Mouse (Mus musculus): ENCODE data around the gene Ubqln1. TPM values are rescaled to one million over a fixed set of nuclear protein-coding genes. Genes with fewer than 3 reads are reported as not detected.

The Ubqln1 gene
- polyA plus RNA-seq, 1 experiment from 2014 or later, result 184 TPM

DNA sequence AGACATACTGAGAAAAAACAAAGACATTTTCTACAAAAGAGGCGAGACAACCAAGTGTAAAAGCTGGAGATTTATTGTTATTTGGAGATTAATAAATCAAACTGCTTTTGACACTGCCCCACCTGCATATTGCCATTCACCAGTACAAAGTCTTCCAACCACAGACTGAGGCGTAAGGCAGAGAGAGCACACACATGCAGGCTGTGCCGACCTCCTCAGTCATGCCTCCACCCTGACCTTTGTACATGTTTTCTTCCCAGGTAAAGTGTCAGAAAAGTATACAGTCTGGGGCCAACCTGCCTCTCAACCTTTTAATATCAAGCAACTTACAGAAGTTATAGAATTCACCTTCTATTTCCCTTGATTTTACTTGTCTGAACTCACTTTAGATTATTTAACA, 39.3 kb downstream of the Ubqln1 start:
- peaks cover 58% of the 10 kb centered on the region for H3K36me3 ChIP-seq
- no peaks in the 10 kb centered on the region for H3K4me1 ChIP-seq
- H3K4me3 ChIP-seq, result no peak overlapping the region
- no peak overlapping the region for H3K9ac ChIP-seq
- H3K27ac ChIP-seq, result no peak overlapping the region
- WGBS, result 85% methylated on average over 3 of the region's 3 CpGs
- no peaks in the 10 kb centered on the region for H3K27me3 ChIP-seq (replicated peaks)
- no peak for ATAC-seq (ENCODE audit: low FRiP score, low read depth)
- no peak overlapping the region for H3K4me2 ChIP-seq (replicated peaks)
- H3K9me3 ChIP-seq, result no peaks in the 10 kb centered on the region

DNA sequence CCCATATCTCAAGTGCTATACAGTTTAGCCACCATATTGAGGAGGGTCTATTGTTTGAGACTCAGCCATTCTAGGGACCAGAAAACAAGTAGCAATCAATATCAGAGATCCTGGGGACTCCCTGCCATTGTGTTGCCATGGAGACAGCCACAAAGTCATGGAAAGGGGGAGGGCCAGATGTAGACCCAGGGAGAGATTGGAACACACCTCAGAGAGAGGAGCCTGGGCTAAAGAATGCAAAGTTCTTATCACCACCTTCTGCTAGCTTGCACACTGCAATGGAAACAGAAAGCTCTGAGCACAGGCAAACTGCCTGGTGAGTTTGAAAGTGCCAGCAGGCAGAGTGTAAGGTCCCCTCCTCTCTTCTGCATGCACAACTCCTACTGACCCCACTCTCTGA, 47.3 kb downstream of the Ubqln1 start:
- no peak for ATAC-seq (ENCODE audit: low FRiP score, low read depth)
- Histone ChIP-seq H3K9me3 (0 out of 2 replicates have a peak, but pooled peaks cover 6% of the 10 kb centered on the region), H3K27ac (no peak overlapping the region), H3K4me2 (replicated peaks) (no peak overlapping the region), H3K36me3 (peaks cover 17% of the 10 kb centered on the region), H3K9ac (no peak overlapping the region), H3K4me1 (no peaks in the 10 kb centered on the region), H3K27me3 (replicated peaks) (no peaks in the 10 kb centered on the region), H3K4me3 (no peak overlapping the region)

DNA sequence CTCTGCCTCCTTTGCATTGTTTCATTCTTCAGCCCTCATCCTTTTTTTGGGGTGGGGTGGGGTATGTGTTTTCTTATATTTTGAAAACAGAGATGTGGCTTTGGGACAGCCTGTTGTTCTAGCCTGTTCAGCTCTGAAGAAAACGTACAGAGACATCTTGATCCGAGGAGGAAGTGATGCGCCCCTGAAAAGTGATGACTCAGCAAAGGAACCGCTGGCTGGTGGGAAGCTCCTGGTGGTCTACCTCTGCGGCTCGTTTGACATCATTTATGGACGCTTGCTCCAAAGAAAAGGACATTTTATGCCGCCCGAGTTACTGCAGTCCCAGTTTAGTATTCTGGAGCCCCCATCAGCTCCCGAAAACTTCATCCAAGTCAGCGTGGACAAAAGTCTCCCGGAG, 52.1 kb downstream of the Ubqln1 start:
- Histone ChIP-seq H3K27me3 (replicated peaks) (no peaks in the 10 kb centered on the region), H3K9ac (no peak overlapping the region), H3K36me3 (peaks cover 43% of the 10 kb centered on the region), H3K4me1 (no peaks in the 10 kb centered on the region), H3K27ac (no peak overlapping the region), H3K9me3 (peaks cover 12% of the 10 kb centered on the region), H3K4me3 (no peak overlapping the region), H3K4me2 (replicated peaks) (no peak overlapping the region)
- WGBS, result 93% methylated on average over 12 of the region's 12 CpGs
- no peak for ATAC-seq (ENCODE audit: low FRiP score, low read depth)

DNA sequence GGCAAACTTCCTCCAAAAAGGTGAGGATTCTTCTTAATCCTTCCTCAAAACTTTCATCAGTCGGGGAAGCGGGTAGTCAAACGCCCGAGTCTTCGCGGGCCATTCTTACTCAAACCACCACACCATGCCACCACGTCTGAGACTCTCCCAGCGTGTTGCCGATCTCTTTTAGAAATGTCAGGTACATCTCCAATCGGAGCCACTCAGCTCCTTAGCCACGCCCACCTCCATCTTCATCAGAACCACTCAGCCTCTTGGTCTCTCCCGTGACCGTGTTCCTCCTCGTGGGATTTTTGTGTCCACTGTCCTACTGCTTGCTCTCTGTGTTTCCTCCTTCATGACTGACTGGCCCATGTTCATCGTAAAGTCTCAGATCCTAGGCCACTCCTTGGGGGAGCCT, 54.7 kb downstream of the Ubqln1 start:
- H3K4me3 ChIP-seq, result no peak overlapping the region
- H3K4me1 ChIP-seq, result peaks cover 5% of the 10 kb centered on the region; the same call in 1 of the 2 replicates
- no peak overlapping the region for H3K9ac ChIP-seq

DNA sequence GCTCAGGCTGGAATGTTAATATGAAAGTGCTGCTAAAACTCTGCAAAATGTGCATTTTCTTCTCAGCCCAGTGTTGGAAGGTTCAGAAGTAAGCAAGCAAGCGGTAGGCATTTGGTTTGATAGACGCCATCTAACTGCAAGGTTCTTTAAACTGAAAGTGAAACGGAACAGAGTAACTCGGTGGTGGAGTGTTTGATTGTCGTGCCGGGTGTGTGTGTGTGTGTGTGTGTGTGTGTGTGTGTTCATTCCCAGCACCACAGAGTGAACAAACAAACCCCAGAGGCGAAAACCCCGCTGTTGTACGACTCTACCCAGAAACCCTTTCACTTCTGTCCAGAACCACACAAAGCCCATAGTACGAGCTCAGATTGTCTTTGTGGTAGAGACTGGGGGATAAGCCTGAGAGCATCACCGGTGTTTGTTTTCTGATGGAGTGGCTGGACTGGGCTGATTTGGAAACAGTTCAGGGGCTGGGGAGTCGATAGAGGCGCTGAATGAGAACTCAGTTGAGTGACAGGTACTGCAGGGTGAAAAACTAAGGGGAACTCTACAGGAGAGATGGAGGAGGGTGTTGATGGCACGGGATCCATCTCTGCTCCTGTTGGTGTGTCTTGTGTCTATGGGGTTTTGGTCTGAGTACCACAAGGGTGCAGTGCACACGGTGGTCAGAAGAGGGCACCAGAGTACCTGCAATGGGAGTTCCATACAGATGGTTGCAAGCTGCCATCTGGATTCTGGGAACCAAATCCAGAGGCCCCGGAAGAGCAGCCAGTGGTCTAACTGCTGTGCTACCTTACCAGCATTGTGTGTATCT, 57.1 kb downstream of the Ubqln1 start:
- H3K27me3 ChIP-seq (replicated peaks), result no peaks in the 10 kb centered on the region
- 14% methylated on average over 16 of the region's 16 CpGs for WGBS
- H3K4me2 ChIP-seq (replicated peaks), result peak overlapping the region; percentile 82
- H3K36me3 ChIP-seq, result peaks cover 32% of the 10 kb centered on the region
- peaks cover 5% of the 10 kb centered on the region; the same call in 1 of the 2 replicates for H3K4me1 ChIP-seq
- H3K4me3 ChIP-seq, result peak overlapping the region; percentile 82
- peak overlapping the region; percentile 86 for H3K9ac ChIP-seq
- peak; percentile 35 for ATAC-seq (ENCODE audit: low FRiP score, low read depth)
- peaks cover 6% of the 10 kb centered on the region for H3K9me3 ChIP-seq
- no peak overlapping the region for H3K27ac ChIP-seq

More for the DNA sequence above, 54.7 kb downstream of the Ubqln1 start:
- no peak overlapping the region for H3K4me2 ChIP-seq (replicated peaks)
- no peak for ATAC-seq (ENCODE audit: low FRiP score, low read depth)
- H3K36me3 ChIP-seq, result peaks cover 42% of the 10 kb centered on the region
- no peak overlapping the region for H3K27ac ChIP-seq
- no peaks in the 10 kb centered on the region for H3K27me3 ChIP-seq (replicated peaks)
- H3K9me3 ChIP-seq, result peaks cover 12% of the 10 kb centered on the region
- WGBS, result 97% methylated on average over 15 of the region's 15 CpGs

DNA sequence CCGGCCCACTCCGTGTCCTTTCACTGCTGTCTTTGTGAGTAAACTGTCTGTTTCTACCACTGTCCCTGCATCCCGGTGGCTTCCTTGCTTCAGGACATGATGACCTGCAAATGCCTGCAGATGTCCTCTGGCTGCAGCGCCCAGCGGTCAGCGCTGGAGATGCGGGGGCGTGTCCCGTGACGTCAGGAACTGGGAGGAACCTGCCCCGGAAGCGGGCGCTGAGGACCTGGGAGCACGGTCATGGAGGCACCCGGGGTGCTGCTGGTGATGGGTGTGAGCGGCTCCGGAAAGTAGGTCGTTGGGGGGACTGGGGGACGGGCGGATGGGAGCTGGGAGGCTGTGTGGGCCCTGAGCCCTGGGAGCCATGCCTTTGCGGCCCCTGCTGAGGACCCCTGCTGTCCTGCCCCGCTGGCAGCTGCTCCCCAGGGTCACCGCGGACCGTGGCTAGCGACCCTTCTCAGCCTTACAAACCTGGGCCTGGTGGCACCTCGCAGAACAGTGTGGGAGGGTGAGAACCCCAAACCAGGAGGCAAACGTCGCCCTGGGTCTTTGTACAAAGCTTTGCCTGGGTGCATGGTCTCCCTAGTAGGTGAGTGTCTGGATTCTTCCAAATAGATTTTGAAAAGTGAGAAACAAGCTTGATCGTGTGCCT, 57.9 kb downstream of the Ubqln1 start, which contains the start of gene Idnk:
TSS of gene Idnk (plus strand) at position 203 of the 652 bp plus-strand sequence.
- peak; percentile 92 for ATAC-seq (ENCODE audit: low FRiP score, low read depth)
- Histone ChIP-seq H3K4me3 (peak within 1 kb of the TSS; percentile 82), H3K4me1 (peaks cover 5% of the 10 kb centered on the region; the same call in 1 of the 2 replicates), H3K9ac (peak within 1 kb of the TSS; percentile 86), H3K27me3 (replicated peaks) (no peaks in the 10 kb centered on the region), H3K4me2 (replicated peaks) (peak within 1 kb of the TSS; percentile 82), H3K9me3 (peaks cover 6% of the 10 kb centered on the region), H3K27ac (no peak within 1 kb of the TSS), H3K36me3 (peaks cover 27% of the 10 kb centered on the region)
- under 1% methylated on average over 30 of the region's 30 CpGs for WGBS

DNA sequence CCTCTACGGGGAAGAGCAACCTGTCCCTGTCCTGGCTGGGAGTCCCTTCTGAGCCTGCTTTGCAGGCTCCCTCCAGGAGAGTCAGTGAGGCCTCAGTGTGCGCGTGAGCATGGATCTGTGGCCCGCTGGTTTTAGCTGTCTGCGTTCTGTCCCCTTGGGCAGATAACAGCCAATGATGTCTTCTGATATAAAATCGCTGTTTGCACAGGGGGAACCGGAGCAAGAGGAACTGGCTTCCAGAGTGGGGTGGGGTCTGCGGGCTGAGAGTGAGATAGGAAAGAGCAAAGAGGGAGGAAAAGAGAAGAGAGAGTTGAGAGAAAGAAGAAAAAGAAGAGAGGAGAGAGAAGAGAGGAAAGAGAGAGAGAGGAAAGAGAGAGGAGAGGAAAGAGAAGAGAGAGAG, 58.4 kb downstream of the Ubqln1 start:
- Histone ChIP-seq H3K36me3 (peaks cover 24% of the 10 kb centered on the region), H3K4me2 (replicated peaks) (peak overlapping the region; percentile 82), H3K4me1 (peaks cover 5% of the 10 kb centered on the region; the same call in 1 of the 2 replicates), H3K27me3 (replicated peaks) (no peaks in the 10 kb centered on the region), H3K27ac (no peak overlapping the region), H3K9ac (peak overlapping the region; percentile 86), H3K9me3 (peaks cover 6% of the 10 kb centered on the region), H3K4me3 (peak overlapping the region; percentile 82)
- ATAC-seq (ENCODE audit: low FRiP score, low read depth), result peak; percentile 43; the same call in 1 of the 2 replicates
- WGBS, result 34% methylated on average over 8 of the region's 8 CpGs

GRCm38 (mm10) chr13:58156031-58156430, 59.4 kb downstream of the Ubqln1 start:
- WGBS, result 87% methylated on average over 2 of the region's 2 CpGs
- no peak overlapping the region for H3K9ac ChIP-seq
- no peak for ATAC-seq (ENCODE audit: low FRiP score, low read depth)

GRCm38 (mm10) chr13:58150442-58150841, 65.0 kb downstream of the Ubqln1 start:
- no peak for ATAC-seq (ENCODE audit: low FRiP score, low read depth)
- Histone ChIP-seq H3K9me3 (no peaks in the 10 kb centered on the region), H3K9ac (no peak overlapping the region), H3K4me1 (no peaks in the 10 kb centered on the region; the same call in 1 of the 2 replicates), H3K4me2 (replicated peaks) (no peak overlapping the region), H3K36me3 (no peaks in the 10 kb centered on the region), H3K27me3 (replicated peaks) (no peaks in the 10 kb centered on the region), H3K27ac (no peak overlapping the region), H3K4me3 (no peak overlapping the region)
- WGBS, result 84% methylated on average over 11 of the region's 11 CpGs

More at GRCm38 (mm10) chr13:58156031-58156430, 59.4 kb downstream of the Ubqln1 start:
- Histone ChIP-seq H3K4me1 (peaks cover 5% of the 10 kb centered on the region; the same call in 1 of the 2 replicates), H3K9me3 (no peaks in the 10 kb centered on the region; the same call in 1 of the 2 replicates), H3K4me3 (no peak overlapping the region), H3K27me3 (replicated peaks) (no peaks in the 10 kb centered on the region), H3K4me2 (replicated peaks) (no peak overlapping the region), H3K36me3 (peaks cover 15% of the 10 kb centered on the region), H3K27ac (no peak overlapping the region)

- Histone ChIP-seq H3K27ac (no peak overlapping the region), H3K27me3 (replicated peaks) (no peaks in the 10 kb centered on the region), H3K4me3 (no peak overlapping the region), H3K36me3 (no peaks in the 10 kb centered on the region), H3K9me3 (no peaks in the 10 kb centered on the region), H3K9ac (no peak overlapping the region), H3K4me1 (no peaks in the 10 kb centered on the region; the same call in 1 of the 2 replicates), H3K4me2 (replicated peaks) (no peak overlapping the region)
- 85% methylated on average over 3 of the region's 3 CpGs for WGBS
- no peak for ATAC-seq (ENCODE audit: low FRiP score, low read depth)
Observed at GRCm38 (mm10) chr13:58149629-58150028, 65.8 kb downstream of the Ubqln1 start.

- peak overlapping the region; percentile 33; the same call in 1 of the 2 replicates for H3K4me3 ChIP-seq
- H3K4me2 ChIP-seq (replicated peaks), result peak overlapping the region; percentile 60
- no peaks in the 10 kb centered on the region for H3K27me3 ChIP-seq (replicated peaks)
- H3K9ac ChIP-seq, result no peak overlapping the region
- WGBS, result 35% methylated on average over 5 of the region's 5 CpGs
- no peak overlapping the region for H3K27ac ChIP-seq
- no peaks in the 10 kb centered on the region for H3K36me3 ChIP-seq
- ATAC-seq (ENCODE audit: low FRiP score, low read depth), result peak; percentile 66; the same call in 1 of the 2 replicates
- no peaks in the 10 kb centered on the region; the same call in 1 of the 2 replicates for H3K4me1 ChIP-seq
- no peaks in the 10 kb centered on the region for H3K9me3 ChIP-seq
Observed at GRCm38 (mm10) chr13:58149033-58149558, 66.4 kb downstream of the Ubqln1 start.
